ENCODE assay signal across 36 mouse cellular contexts in the genomic region with DNA sequence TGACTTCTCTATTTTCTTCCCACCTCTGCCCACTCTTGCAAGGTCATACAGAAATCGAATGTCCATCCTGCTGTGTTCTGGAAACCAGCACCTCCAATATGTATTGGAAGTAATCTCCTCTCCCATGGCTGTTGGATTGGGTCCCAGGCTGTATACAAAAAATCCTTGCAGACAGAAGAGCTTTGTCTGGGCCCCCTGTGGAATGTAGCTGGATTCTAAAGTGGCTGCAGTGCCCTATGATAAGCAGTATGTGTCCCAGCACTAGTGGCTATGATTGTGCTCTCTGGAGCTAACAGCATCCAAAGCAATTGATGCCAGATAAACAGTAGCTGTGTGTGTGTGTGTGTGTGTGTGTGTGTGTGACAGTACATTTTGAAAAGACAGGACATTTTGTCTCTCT. TPM values are rescaled to one million over a fixed set of nuclear protein-coding genes. Genes with fewer than 3 reads are reported as not detected.
A peak's percentile ranks its signal among the peaks of the same experiment; 100 is the strongest.
DNase-seq lines count a peak whose midpoint lies in the region; ATAC-seq and TF ChIP-seq lines count a peak whose summit lies in the region.
"Had no signal": no experiment of that assay in that cellular context is flagged by ENCODE, and none has a peak within 500 bp of the region (broad histone marks: within the 10 kb centered on the region; RNA-seq: fewer than 3 reads in every experiment).

No protein-coding gene starts in this region.

- ATAC-seq in heart, embryonic 14.5 days (ENCODE audit: insufficient number of reproducible peaks, insufficient read depth, low FRiP score, low read depth): peak; percentile 50; the same call in 1 of the 2 replicates
- ATAC-seq in hindbrain, postnatal 0 days: peak; percentile 59; the same call in 1 of the 2 replicates
- no peak for ATAC-seq in hindbrain, embryonic 12.5 days (ENCODE audit: low FRiP score)
- ATAC-seq in midbrain, postnatal 0 days (ENCODE audit: low FRiP score): no peak
- ATAC-seq in midbrain, embryonic 16.5 days: no peak
- ATAC-seq: inflammation-experienced regulatory T-cells, adult 6 months had no signal

- intact Hi-C loops in heart, postnatal 36 days (cut with DNase I): no loop called here

- no peaks in the 10 kb centered on the region for H3K27me3 ChIP-seq in heart, embryonic 14.5 days (ENCODE audit: control insufficient read depth, insufficient read depth, low read length)
- H3K27me3 ChIP-seq in hindbrain, postnatal 0 days (ENCODE audit: insufficient read depth, low read length): no peaks in the 10 kb centered on the region
- no peaks in the 10 kb centered on the region for H3K27me3 ChIP-seq in hindbrain, embryonic 12.5 days
- H3K27me3 ChIP-seq in midbrain, postnatal 0 days (ENCODE audit: insufficient read depth, low read length): no peaks in the 10 kb centered on the region; the same call in 1 of the 2 replicates
- no peaks in the 10 kb centered on the region for H3K27me3 ChIP-seq in midbrain, embryonic 16.5 days (ENCODE audit: control insufficient read depth, insufficient read depth, low read depth, low read length)
- H3K27me3 ChIP-seq: neural tube, embryonic 13.5 days had no signal

- 26% methylated on average over 1 of the region's 1 CpGs for WGBS in heart, embryonic 14.5 days
- WGBS in hindbrain, postnatal 0 days: 47% methylated on average over 1 of the region's 1 CpGs
- 82% methylated on average over 1 of the region's 1 CpGs for whole genome bisulfite sequencing in hindbrain, embryonic 12.5 days
- WGBS in midbrain, postnatal 0 days: 68% methylated on average over 1 of the region's 1 CpGs
- WGBS in midbrain, embryonic 16.5 days: 74% methylated on average over 1 of the region's 1 CpGs

- peaks cover 11 to 17% of the 10 kb centered on the region in 2 experiments for H3K4me1 ChIP-seq in heart, embryonic 14.5 days (ENCODE audit: control insufficient read depth in 2 of 2, insufficient read depth in 2 of 2, low read length in 2 of 2)
- no peaks in the 10 kb centered on the region for H3K4me1 ChIP-seq in hindbrain, postnatal 0 days (ENCODE audit: insufficient read depth, low read length)
- peaks cover 6% of the 10 kb centered on the region; the same call in 1 of the 2 replicates for H3K4me1 ChIP-seq in hindbrain, embryonic 12.5 days
- H3K4me1 ChIP-seq in midbrain, postnatal 0 days (ENCODE audit: insufficient read depth, low read length): no peaks in the 10 kb centered on the region
- H3K4me1 ChIP-seq in midbrain, embryonic 16.5 days (ENCODE audit: control insufficient read depth, insufficient read depth, low read length): no peaks in the 10 kb centered on the region; the same call in 1 of the 2 replicates
- H3K4me1 ChIP-seq: limb, embryonic 12.5 days; megakaryocyte, embryonic 14.5 days; neural tube, embryonic 13.5 days had no signal

- DNase-seq in cerebellum, postnatal 10 days: peak; percentile 38 to 63
- no peak for DNase-seq in cerebellum, postnatal 36 days
- no peak for DNase-seq in heart, postnatal 36 days
- DNase-seq in hindbrain, postnatal 0 days (ENCODE audit: low spot score): peak; percentile 58
- peak; percentile 60 for DNase-seq in midbrain, postnatal 0 days (ENCODE audit: low spot score)
- DNase-seq: adrenal gland, adult 8-10 months; cerebellum, adult 9-10 months; gastrocnemius, postnatal 10 days; heart, postnatal 14 days; kidney, adult 11 months; kidney, postnatal 14 days; layer of hippocampus, adult 9-11 months; lung, postnatal 36 days; right cerebral cortex, postnatal 4 days; thymus, adult 18-20 months; thymus, postnatal 25 days had no signal

- peak overlapping the region; percentile 6 to 77; a peak in 3 of 4 replicates for H3K27ac ChIP-seq in heart, embryonic 14.5 days (replicated peaks in 1 of 2; ENCODE audit: control insufficient read depth in 1 of 2, insufficient read depth in 1 of 2, low read depth in 2 of 2, low read length in 2 of 2)
- H3K27ac ChIP-seq in hindbrain, postnatal 0 days: peak overlapping the region; percentile 1; the same call in 1 of the 2 replicates
- no peak overlapping the region for H3K27ac ChIP-seq in hindbrain, embryonic 12.5 days
- no peak overlapping the region for H3K27ac ChIP-seq in midbrain, postnatal 0 days (ENCODE audit: low read depth, low read length)
- H3K27ac ChIP-seq in midbrain, embryonic 16.5 days (ENCODE audit: low read length): no peak overlapping the region
- H3K27ac ChIP-seq: hindbrain, embryonic 14.5 days; limb, embryonic 12.5 days; neural tube, embryonic 13.5 days; stomach, postnatal 0 days had no signal

- no peak for TF ChIP-seq CTCF in hindbrain, postnatal 0 days (IDR thresholded peaks at IDR 0.05; ENCODE audit: low read depth)
- no peak for TF ChIP-seq CTCF in midbrain, postnatal 0 days (IDR thresholded peaks at IDR 0.05)

- peak overlapping the region; percentile 14; the same call in 1 of the 2 replicates for H3K4me2 ChIP-seq in heart, embryonic 14.5 days (ENCODE audit: low read length)
- H3K4me2 ChIP-seq in hindbrain, postnatal 0 days (ENCODE audit: low read depth, low read length): no peak overlapping the region
- H3K4me2 ChIP-seq in hindbrain, embryonic 12.5 days (replicated peaks): no peak overlapping the region
- no peak overlapping the region for H3K4me2 ChIP-seq in midbrain, postnatal 0 days (ENCODE audit: low read depth, low read length, poor library complexity, severe bottlenecking)
- H3K4me2 ChIP-seq in midbrain, embryonic 16.5 days (ENCODE audit: low read length): no peak overlapping the region
- H3K4me2 ChIP-seq: hindbrain, embryonic 14.5 days; limb, embryonic 12.5 days; liver, embryonic 11.5 days; neural tube, embryonic 13.5 days had no signal

- H3K36me3 ChIP-seq in heart, embryonic 14.5 days (ENCODE audit: control insufficient read depth, insufficient read depth, low read length): no peaks in the 10 kb centered on the region
- no peaks in the 10 kb centered on the region for H3K36me3 ChIP-seq in hindbrain, postnatal 0 days (ENCODE audit: insufficient read depth, low read length)
- H3K36me3 ChIP-seq in hindbrain, embryonic 12.5 days: no peaks in the 10 kb centered on the region
- no peaks in the 10 kb centered on the region for H3K36me3 ChIP-seq in midbrain, postnatal 0 days (ENCODE audit: insufficient read depth, low read length)
- no peaks in the 10 kb centered on the region for H3K36me3 ChIP-seq in midbrain, embryonic 16.5 days (ENCODE audit: control insufficient read depth, insufficient read depth, low read length)
- H3K36me3 ChIP-seq: limb, embryonic 12.5 days; neural tube, embryonic 13.5 days had no signal

- H3K9me3 ChIP-seq in heart, embryonic 14.5 days (ENCODE audit: control insufficient read depth, low read length): no peaks in the 10 kb centered on the region
- H3K9me3 ChIP-seq in hindbrain, postnatal 0 days (ENCODE audit: low read length): no peaks in the 10 kb centered on the region
- H3K9me3 ChIP-seq in hindbrain, embryonic 12.5 days (replicated peaks): no peaks in the 10 kb centered on the region
- no peaks in the 10 kb centered on the region for H3K9me3 ChIP-seq in midbrain, postnatal 0 days (ENCODE audit: low read length)
- no peaks in the 10 kb centered on the region for H3K9me3 ChIP-seq in midbrain, embryonic 16.5 days (replicated peaks; ENCODE audit: control insufficient read depth, low read length, poor library complexity, severe bottlenecking)
- H3K9me3 ChIP-seq: limb, embryonic 12.5 days; megakaryocyte, embryonic 14.5 days; neural tube, embryonic 13.5 days had no signal

- H3K4me3 ChIP-seq in heart, embryonic 14.5 days (ENCODE audit: control insufficient read depth in 1 of 2, insufficient read depth in 1 of 2, low read depth in 1 of 2, low read length in 2 of 2): no peak overlapping the region
- no peak overlapping the region for H3K4me3 ChIP-seq in hindbrain, postnatal 0 days (ENCODE audit: low read length)
- no peak overlapping the region for H3K4me3 ChIP-seq in hindbrain, embryonic 12.5 days
- H3K4me3 ChIP-seq in midbrain, postnatal 0 days (ENCODE audit: low read depth, low read length): no peak overlapping the region
- H3K4me3 ChIP-seq in midbrain, embryonic 16.5 days (ENCODE audit: low read depth, low read length): no peak overlapping the region
- H3K4me3 ChIP-seq: erythroblast, embryonic 14.5 days; limb, embryonic 12.5 days; megakaryocyte, embryonic 14.5 days; neural tube, embryonic 13.5 days had no signal

- H3K9ac ChIP-seq in heart, embryonic 14.5 days (ENCODE audit: low read length): no peak overlapping the region
- no peak overlapping the region for H3K9ac ChIP-seq in hindbrain, postnatal 0 days (replicated peaks; ENCODE audit: low read length)
- H3K9ac ChIP-seq in hindbrain, embryonic 12.5 days: no peak overlapping the region
- H3K9ac ChIP-seq in midbrain, postnatal 0 days (replicated peaks; ENCODE audit: low read length, poor library complexity, severe bottlenecking): no peak overlapping the region
- no peak overlapping the region for H3K9ac ChIP-seq in midbrain, embryonic 16.5 days (ENCODE audit: low read depth, low read length)
- H3K9ac ChIP-seq: hindbrain, embryonic 14.5 days; limb, embryonic 12.5 days; neural tube, embryonic 13.5 days had no signal

RNA-seq across cellular contexts. Expression of a gene that starts 22.4 kb away (rescaled TPM):
- 0.22 TPM in 1 of 2 replicates, not detected in the other for polyA plus RNA-seq in heart, embryonic 14.5 days (2014; fragmentation: Nextera tagmentation; extraction: Ambion mirVana)
- not detected for total RNA-seq in heart, postnatal 36 days (2021)
- total RNA-seq in hindbrain, postnatal 0 days (2014; rRNA removed): 0.16 TPM in 1 of 2 replicates, not detected in the other
- 0.19 and 0.25 TPM in 2 replicates for polyA plus RNA-seq in hindbrain, postnatal 0 days (2015; fragmentation: Nextera tagmentation; extraction: Ambion mirVana)
- polyA plus RNA-seq in hindbrain, embryonic 12.5 days (2016; fragmentation: Nextera tagmentation; extraction: Ambion mirVana): 0.22 TPM in 1 of 2 replicates, not detected in the other
- total RNA-seq in midbrain, postnatal 0 days (2014; rRNA removed): not detected in 2 replicates
- 0.06 and 0.10 TPM in 2 replicates for polyA plus RNA-seq in midbrain, postnatal 0 days (2015; fragmentation: Nextera tagmentation; extraction: Ambion mirVana)
- 0.09 TPM in 1 of 2 replicates, not detected in the other for polyA plus RNA-seq in midbrain, embryonic 16.5 days (2015; fragmentation: Nextera tagmentation; extraction: Ambion mirVana)
- total RNA-seq: CH12.LX; ES-E14; gastrocnemius, postnatal 10 days; heart, postnatal 14 days; left cerebral cortex, postnatal 14 days had no signal
- polyA plus RNA-seq: C2C12; cortical plate, adult 2 months; erythroblast, embryonic 14.5 days; gonadal fat pad, adult 2 months; inflammation-experienced regulatory T-cells, adult 6 months; kidney, embryonic 14.5 days; limb, embryonic 12.5 days; liver, embryonic 11.5 days; liver, embryonic 16.5 days; spleen, adult 2 months had no signal

RNA-seq across cellular contexts. Expression of a gene that starts 31.4 kb away (rescaled TPM):
- polyA plus RNA-seq in heart, embryonic 14.5 days (2014; fragmentation: Nextera tagmentation; extraction: Ambion mirVana): 0.85 and 2.6 TPM in 2 replicates
- not detected for total RNA-seq in heart, postnatal 36 days (2021)
- 3.4 and 4.7 TPM in 2 replicates for total RNA-seq in hindbrain, postnatal 0 days (2014; rRNA removed)
- polyA plus RNA-seq in hindbrain, postnatal 0 days (2015; fragmentation: Nextera tagmentation; extraction: Ambion mirVana): 2.4 and 2.7 TPM in 2 replicates
- 2.3 and 2.4 TPM in 2 replicates for polyA plus RNA-seq in hindbrain, embryonic 12.5 days (2016; fragmentation: Nextera tagmentation; extraction: Ambion mirVana)
- 0.93 and 1.4 TPM in 2 replicates for total RNA-seq in midbrain, postnatal 0 days (2014; rRNA removed)
- 0.54 and 0.72 TPM in 2 replicates for polyA plus RNA-seq in midbrain, postnatal 0 days (2015; fragmentation: Nextera tagmentation; extraction: Ambion mirVana)
- polyA plus RNA-seq in midbrain, embryonic 16.5 days (2015; fragmentation: Nextera tagmentation; extraction: Ambion mirVana): 0.88 and 1.2 TPM in 2 replicates
- total RNA-seq: CH12.LX; gastrocnemius, postnatal 10 days; heart, postnatal 14 days had no signal
- polyA plus RNA-seq: C2C12; gonadal fat pad, adult 2 months; inflammation-experienced regulatory T-cells, adult 6 months; liver, embryonic 11.5 days had no signal

RNA-seq across cellular contexts. Expression of a gene that starts 42.8 kb away (rescaled TPM):
- polyA plus RNA-seq in heart, embryonic 14.5 days (2014; fragmentation: Nextera tagmentation; extraction: Ambion mirVana): 116 and 152 TPM in 2 replicates
- 100 to 1,000 TPM; 137 to 152 TPM for total RNA-seq in heart, postnatal 36 days (2021)
- total RNA-seq in hindbrain, postnatal 0 days (2014; rRNA removed): 17.0 and 28.5 TPM in 2 replicates
- polyA plus RNA-seq in hindbrain, postnatal 0 days (2015; fragmentation: Nextera tagmentation; extraction: Ambion mirVana): 16.0 and 18.4 TPM in 2 replicates
- polyA plus RNA-seq in hindbrain, embryonic 12.5 days (2016; fragmentation: Nextera tagmentation; extraction: Ambion mirVana): 45.0 and 47.3 TPM in 2 replicates
- total RNA-seq in midbrain, postnatal 0 days (2014; rRNA removed): 21.1 and 28.6 TPM in 2 replicates
- polyA plus RNA-seq in midbrain, postnatal 0 days (2015; fragmentation: Nextera tagmentation; extraction: Ambion mirVana): 11.7 and 16.9 TPM in 2 replicates
- 27.3 and 34.3 TPM in 2 replicates for polyA plus RNA-seq in midbrain, embryonic 16.5 days (2015; fragmentation: Nextera tagmentation; extraction: Ambion mirVana)

Comparison
In these comparisons a context has a peak if more than half of its experiments do, and no peak if none do; other contexts are left out.
1. DNase-seq: peak in cerebellum, postnatal 10 days (2 of 2), hindbrain, postnatal 0 days (single experiment) and midbrain, postnatal 0 days (single experiment); none in cerebellum, postnatal 36 days (0 of 2) and heart, postnatal 36 days (0 of 2).
2. ATAC-seq: peak in heart, embryonic 14.5 days (single experiment) and hindbrain, postnatal 0 days (single experiment); none in hindbrain, embryonic 12.5 days (single experiment), midbrain, postnatal 0 days (single experiment) and midbrain, embryonic 16.5 days (single experiment).
3. H3K27ac ChIP-seq: peak in heart, embryonic 14.5 days (2 of 2) and hindbrain, postnatal 0 days (single experiment); none in hindbrain, embryonic 12.5 days (single experiment), midbrain, postnatal 0 days (single experiment) and midbrain, embryonic 16.5 days (single experiment).